Mouse (Mus musculus): ENCODE data around the gene Adamts18.

DNA sequence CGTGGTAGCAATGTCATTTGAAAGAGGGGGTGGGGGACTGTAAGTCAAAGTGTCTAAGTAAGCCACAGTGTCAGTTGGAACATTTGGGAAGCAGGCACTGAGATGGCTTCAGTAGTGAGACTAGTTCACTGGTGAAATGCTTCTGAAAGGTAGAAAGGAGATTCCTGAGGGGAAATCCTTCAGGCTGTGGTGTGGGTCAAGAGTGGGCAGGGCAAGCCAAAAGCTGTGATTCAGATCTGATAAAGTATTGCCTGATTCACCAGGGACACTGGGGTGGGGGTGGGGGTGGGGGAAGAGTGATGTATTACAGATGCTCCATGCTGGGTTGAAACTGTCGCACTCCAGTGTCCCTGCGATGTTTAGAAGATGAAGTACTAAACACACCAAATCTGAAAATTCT, 173.9 kb downstream of the Adamts18 start:
- TF ChIP-seq CTCF (IDR thresholded peaks at IDR 0.05; ENCODE audit: control insufficient read depth, insufficient read depth, low read length) (no peak), POLR2A (IDR thresholded peaks at IDR 0.05; ENCODE audit: borderline replicate concordance, control insufficient read depth, low read depth, low read length) (no peak)
